Mouse (Mus musculus) layer of hippocampus, postnatal 14 days (tissue): Measurements from ENCODE around the gene Syap1. TPM values are rescaled to one million over a fixed set of nuclear protein-coding genes. Genes with fewer than 3 reads are reported as not detected.
"Not testable (repeated sequence)": the region's sequence is repeated elsewhere in the genome, so short reads cannot be mapped to it uniquely, and the experiment has no call there.

Source experiments
- DNase-seq, 2 experiments: peaks; one replicate each; pipeline ENCODE4 v3.0.0; 2021 to 2022; ENCODE audit warnings: low spot score in 2 of 2, mixed read lengths in 1 of 2
- microRNA-seq, 2 experiments: library from miRNA; unstranded; fragments of <30 nt; microRNA quantifications; one replicate each; pipeline ENCODE4 v1.2.0; 2021
- total RNA-seq, 2 experiments: library from RNA; stranded (reverse); gene quantifications; 2 replicates each; pipeline ENCODE4 v1.2.3; 2021

Syap1 gene
- total RNA-seq, 2 experiments from 2014 or later: 32.4 to 34.2 TPM

DNA sequence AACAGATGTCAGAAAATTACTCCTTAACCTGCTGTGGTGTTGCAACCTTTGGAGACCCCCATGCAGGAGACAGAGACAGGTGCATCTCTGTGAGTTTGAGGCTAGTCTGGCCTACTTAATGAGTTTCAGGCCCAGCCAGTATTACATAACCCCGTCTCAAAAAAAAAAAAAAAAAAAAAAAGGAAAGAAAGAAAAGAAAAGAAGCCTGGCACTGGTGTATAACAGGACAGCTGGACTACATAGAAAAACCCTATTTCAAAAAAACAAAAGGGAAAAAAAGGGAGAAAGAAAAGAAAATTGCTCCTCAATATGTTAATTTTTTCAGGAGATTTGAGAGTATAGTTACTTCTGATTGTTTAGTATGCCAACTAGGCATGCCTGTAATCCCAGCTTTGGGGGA, 57.2 kb downstream of the Syap1 start:
- no peak for DNase-seq

DNA sequence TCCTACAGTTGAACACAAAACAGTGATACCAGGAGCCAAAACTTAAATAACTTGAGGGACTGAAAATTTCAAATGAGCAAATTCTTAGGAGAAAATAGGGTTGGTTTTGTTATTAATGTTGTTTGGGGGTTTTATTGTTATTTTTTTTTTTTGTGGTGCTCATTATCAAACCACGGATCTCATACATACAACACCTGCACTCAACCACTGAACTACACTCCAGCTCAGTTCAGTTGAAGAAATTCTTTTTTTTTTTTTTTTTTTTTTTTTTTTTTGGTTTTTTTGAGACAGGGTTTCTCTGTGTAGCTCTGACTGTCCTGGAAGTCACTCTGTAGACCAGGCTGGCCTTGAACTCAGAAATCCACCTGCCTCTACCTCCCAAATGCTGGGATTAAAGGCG, 57.9 kb downstream of the Syap1 start:
- not testable (repeated sequence) for DNase-seq

DNA sequence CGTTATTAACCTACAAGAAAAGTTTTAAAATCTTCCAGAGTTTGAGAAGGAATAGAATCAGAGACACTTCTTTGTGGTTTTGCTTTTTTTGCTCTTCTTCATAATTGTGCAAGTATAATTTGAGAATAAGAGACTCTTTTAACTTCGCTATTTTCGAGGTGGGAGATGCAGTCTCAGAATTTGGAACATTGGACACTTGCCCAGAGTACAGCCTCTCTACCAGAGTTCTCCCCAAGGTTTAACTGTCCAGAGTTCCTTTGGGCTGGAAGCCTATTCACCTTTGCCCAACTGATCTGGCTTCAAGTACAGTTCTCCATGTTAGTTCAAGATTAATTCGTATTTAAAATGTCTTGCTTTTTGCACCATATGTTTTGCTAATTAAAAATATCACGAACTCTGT, 58.5 kb downstream of the Syap1 start:
- DNase-seq: no peak

DNA sequence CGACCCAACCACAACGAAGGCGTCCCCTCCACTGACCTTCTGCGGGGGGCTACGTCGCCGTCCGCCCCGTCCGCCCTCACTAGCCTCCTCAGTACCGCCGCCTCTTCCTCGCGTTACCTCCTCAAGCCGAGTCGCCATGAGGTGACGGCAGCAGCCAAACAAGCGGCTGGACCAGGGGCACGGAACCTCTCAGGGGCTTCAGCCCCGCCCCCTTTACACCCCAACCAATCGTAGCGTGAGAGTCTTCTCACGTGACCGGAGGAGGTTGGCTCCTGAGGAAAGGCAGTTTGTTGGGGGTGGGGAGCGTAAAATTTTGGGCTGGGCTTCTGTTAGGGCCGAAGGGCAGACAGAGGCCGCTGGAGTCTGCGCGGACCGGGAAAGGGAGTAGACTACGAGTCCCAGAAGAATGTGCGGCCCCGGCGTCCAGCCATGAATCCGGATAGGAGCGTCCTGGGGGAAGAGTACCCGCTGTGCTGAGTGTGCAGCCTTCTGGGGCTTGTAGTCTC, 59.0 kb downstream of the Syap1 start, which contains the start of gene Txlng:
TSS of gene Txlng (minus strand) at position 252 of the 506 bp plus-strand sequence.
- DNase-seq: peak; percentile 88 to 96

DNA sequence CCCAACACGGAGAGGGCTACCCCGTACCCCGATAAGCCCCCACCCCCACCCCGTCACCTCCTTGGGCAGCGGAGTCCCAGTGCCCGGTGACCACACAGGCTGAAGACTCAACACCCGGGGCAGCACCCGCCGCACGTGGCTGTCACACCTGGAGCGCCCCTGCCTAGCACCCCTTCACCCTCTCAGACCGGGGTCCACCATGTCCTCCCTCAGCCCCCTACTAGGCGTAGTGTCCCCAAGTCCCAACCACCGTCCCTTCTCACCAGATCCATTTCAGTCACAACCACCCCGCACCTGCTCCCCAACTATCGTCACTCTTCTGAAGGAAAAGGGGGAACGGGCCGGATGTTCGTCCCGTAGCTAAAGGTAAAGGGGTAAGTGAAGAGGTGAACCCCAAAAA, 59.5 kb downstream of the Syap1 start:
- no peak for DNase-seq

DNA sequence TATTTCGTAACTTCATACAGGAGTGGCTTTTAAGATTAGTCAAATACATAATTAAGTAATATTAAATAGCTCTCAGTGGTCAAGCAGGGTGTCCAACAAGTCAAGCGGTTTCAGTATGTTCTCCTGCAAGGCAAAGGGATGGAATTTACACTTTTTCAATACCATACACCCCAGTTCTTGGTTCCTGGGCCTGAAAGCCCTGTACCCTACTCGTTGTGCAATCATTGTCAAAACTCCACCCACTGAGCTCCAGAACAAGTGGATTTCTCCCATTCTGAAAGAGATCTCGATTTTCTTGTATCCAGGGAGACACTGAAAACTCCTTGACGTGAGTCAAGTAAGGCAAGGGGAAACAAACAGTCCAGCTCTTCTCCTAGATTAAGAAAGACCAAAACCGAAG, 60.2 kb downstream of the Syap1 start:
- DNase-seq: no peak

Small RNA genes lying within 50 kb of the gene (microRNA-seq; reads per million reads assigned to microRNA genes)
- 0 reads per million in 2 experiments for gene Mir3473a

Other genes starting within 250 kb of the Syap1 start
- 100 to 1,000 TPM in 1 of 2 experiments, 10 to 100 TPM in 1; 87.3 to 113 TPM for gene Reps2, start 244.8 kb downstream of the Syap1 start, total RNA-seq
- gene Rbbp7, start 128.0 kb downstream of the Syap1 start, total RNA-seq: 100 to 1,000 TPM; 150 to 153 TPM
- gene Txlng, start 59.0 kb downstream of the Syap1 start, total RNA-seq: 10 to 100 TPM; 19.9 to 20.3 TPM
- 10 to 100 TPM; 45.8 to 58.4 TPM for gene Ctps2, start 12.8 kb upstream of the Syap1 start, total RNA-seq
- not detected for gene S100g, start 76.2 kb upstream of the Syap1 start, total RNA-seq